Mouse (Mus musculus) kidney, embryonic 15.5 days (tissue): ENCODE measurements around the gene Per1. TPM values are rescaled to one million over a fixed set of nuclear protein-coding genes. Genes with fewer than 3 reads are reported as not detected.

Experiments
- ATAC-seq: fragments of 200-750 bp; cut with Nextera tagmentation; replicated peaks from 2 replicates; pipeline ENCODE4 v1.8.0; 2017; ENCODE audit warnings: moderate TSS enrichment; ENCODE audit not compliant: low FRiP score
- H3K27ac ChIP-seq: fragments of 300-500 bp; sonication (generic); 2 replicates; pipeline ENCODE4 v1.5.1; 2015; ENCODE audit warnings: mild to moderate bottlenecking, inconsistent platforms
- H3K27me3 ChIP-seq: fragments of 300-500 bp; sonication (generic); 2 replicates; pipeline ENCODE4 v1.6.1; 2015; ENCODE audit warnings: inconsistent platforms
- H3K36me3 ChIP-seq: fragments of 300-500 bp; sonication (generic); 2 replicates; pipeline ENCODE4 v1.6.1; 2015; ENCODE audit warnings: inconsistent platforms
- H3K4me1 ChIP-seq: fragments of 300-500 bp; sonication (generic); 2 replicates; pipeline ENCODE4 v1.6.1; 2015; ENCODE audit warnings: inconsistent platforms
- H3K4me2 ChIP-seq: fragments of 300-500 bp; sonication (generic); 2 replicates; pipeline ENCODE4 v1.6.1; 2015; ENCODE audit warnings: moderate library complexity, mild to moderate bottlenecking, inconsistent platforms
- H3K4me3 ChIP-seq: fragments of 300-500 bp; sonication (generic); replicated peaks from 2 replicates; pipeline ENCODE4 v1.5.1; 2015; ENCODE audit warnings: mild to moderate bottlenecking, inconsistent platforms
- H3K9ac ChIP-seq: fragments of 300-500 bp; sonication (generic); 2 replicates; pipeline ENCODE4 v1.6.1; 2015; ENCODE audit warnings: mild to moderate bottlenecking, inconsistent platforms
- H3K9me3 ChIP-seq: fragments of 300-500 bp; sonication (generic); replicated peaks from 2 replicates; pipeline ENCODE4 v1.6.1; 2016; ENCODE audit warnings: inconsistent platforms
- WGBS: fragments of 180-500 bp; shearing (Covaris S2); methylation state at CpG from one replicate; pipeline ENCODE4 v1.1.7; 2015; ENCODE audit warnings: mixed read lengths; 5-methylcytosine and 5-hydroxymethylcytosine counted together
- polyA plus RNA-seq: library from polyadenylated mRNA; unstranded; fragments of >200 nt; fragmentation: Nextera tagmentation; extraction: Ambion mirVana; gene quantifications from 2 replicates; pipeline ENCODE4 v1.2.1, GENCODE M21; 2015

The Per1 gene
- polyA plus RNA-seq, 1 experiment from 2014 or later: 13.7 TPM

GRCm38 (mm10) chr11:69123693-69124497 lies 28.9 kb downstream of the Per1 start:
- no peaks in the 10 kb centered on the region for H3K36me3 ChIP-seq
- H3K27me3 ChIP-seq: peaks cover 9% of the 10 kb centered on the region; the same call in 1 of the 2 replicates
- H3K27ac ChIP-seq: peak overlapping the region; percentile 92
- under 1% methylated on average over 31 of the region's 31 CpGs for WGBS
- H3K4me3 ChIP-seq: peak overlapping the region; percentile 83
- H3K4me1 ChIP-seq: peaks cover 50% of the 10 kb centered on the region
- ATAC-seq: peak; percentile 54
- H3K9ac ChIP-seq: peak overlapping the region; percentile 55
- H3K9me3 ChIP-seq: no peaks in the 10 kb centered on the region
- peak overlapping the region; percentile 94 for H3K4me2 ChIP-seq

GRCm38 (mm10) chr11:69124498-69124847 lies 29.5 kb downstream of the Per1 start:
- peak overlapping the region; percentile 83 for H3K4me3 ChIP-seq
- no peaks in the 10 kb centered on the region for H3K9me3 ChIP-seq
- 0% methylated on average over 3 of the region's 3 CpGs for WGBS
- H3K27me3 ChIP-seq: peaks cover 9% of the 10 kb centered on the region; the same call in 1 of the 2 replicates
- peak overlapping the region; percentile 94 for H3K4me2 ChIP-seq
- 0 out of 2 replicates have a peak, but pooled peaks have one; percentile 12 for ATAC-seq
- H3K4me1 ChIP-seq: peaks cover 44% of the 10 kb centered on the region
- H3K36me3 ChIP-seq: no peaks in the 10 kb centered on the region
- no peak overlapping the region for H3K9ac ChIP-seq
- peak overlapping the region; percentile 92 for H3K27ac ChIP-seq

- Histone ChIP-seq H3K4me3 (peak overlapping the region; percentile 67), H3K9me3 (no peaks in the 10 kb centered on the region), H3K4me1 (peaks cover 37% of the 10 kb centered on the region), H3K4me2 (peak overlapping the region; percentile 86), H3K9ac (peak overlapping the region; percentile 55), H3K27me3 (peaks cover 9% of the 10 kb centered on the region; the same call in 1 of the 2 replicates), H3K27ac (peak overlapping the region; percentile 88), H3K36me3 (no peaks in the 10 kb centered on the region)
- ATAC-seq: peak; percentile 50
- under 1% methylated on average over 24 of the region's 24 CpGs for WGBS
Measured at GRCm38 (mm10) chr11:69125041-69125851, 30.2 kb downstream of the Per1 start.

GRCm38 (mm10) chr11:69125852-69125918 lies 30.7 kb downstream of the Per1 start, which contains the start of gene Aloxe3:
Gene Aloxe3, plus strand, starts transcription at chr11:69125896.
- ATAC-seq: no peak
- peaks cover 32% of the 10 kb centered on the region for H3K4me1 ChIP-seq
- no peaks in the 10 kb centered on the region for H3K9me3 ChIP-seq
- H3K27me3 ChIP-seq: peaks cover 9% of the 10 kb centered on the region; the same call in 1 of the 2 replicates
- no peaks in the 10 kb centered on the region for H3K36me3 ChIP-seq
- peak within 1 kb of the TSS; percentile 67 for H3K4me3 ChIP-seq
- H3K27ac ChIP-seq: peak within 1 kb of the TSS; percentile 88
- WGBS: 1% methylated on average over 3 of the region's 3 CpGs
- H3K9ac ChIP-seq: peak within 1 kb of the TSS; percentile 55
- H3K4me2 ChIP-seq: peak within 1 kb of the TSS; percentile 86

GRCm38 (mm10) chr11:69125919-69126705 lies 31.1 kb downstream of the Per1 start:
- H3K36me3 ChIP-seq: no peaks in the 10 kb centered on the region
- H3K27me3 ChIP-seq: peaks cover 9% of the 10 kb centered on the region; the same call in 1 of the 2 replicates
- peak overlapping the region; percentile 55 for H3K9ac ChIP-seq
- peak overlapping the region; percentile 88 for H3K27ac ChIP-seq
- peak overlapping the region; percentile 67 for H3K4me3 ChIP-seq
- no peak for ATAC-seq
- peak overlapping the region; percentile 86 for H3K4me2 ChIP-seq
- peaks cover 28% of the 10 kb centered on the region for H3K4me1 ChIP-seq
- WGBS: 12% methylated on average over 20 of the region's 20 CpGs
- H3K9me3 ChIP-seq: no peaks in the 10 kb centered on the region

- Histone ChIP-seq H3K4me1 (peaks cover 23% of the 10 kb centered on the region), H3K9me3 (no peaks in the 10 kb centered on the region), H3K27me3 (peaks cover 9% of the 10 kb centered on the region; the same call in 1 of the 2 replicates), H3K27ac (no peak overlapping the region), H3K9ac (no peak overlapping the region), H3K4me3 (peak overlapping the region; percentile 67), H3K4me2 (peak overlapping the region; percentile 86), H3K36me3 (no peaks in the 10 kb centered on the region)
- ATAC-seq: no peak
- WGBS: 39% methylated on average over 2 of the region's 2 CpGs
Measured at GRCm38 (mm10) chr11:69126706-69127095, 31.7 kb downstream of the Per1 start.

- no peak for ATAC-seq
- H3K9me3 ChIP-seq: no peaks in the 10 kb centered on the region
- no peak overlapping the region for H3K9ac ChIP-seq
- 63% methylated on average over 8 of the region's 8 CpGs for WGBS
- no peaks in the 10 kb centered on the region for H3K36me3 ChIP-seq
- H3K4me1 ChIP-seq: peaks cover 13% of the 10 kb centered on the region
- H3K4me2 ChIP-seq: no peak overlapping the region
- peaks cover 9% of the 10 kb centered on the region; the same call in 1 of the 2 replicates for H3K27me3 ChIP-seq
- H3K4me3 ChIP-seq: no peak overlapping the region
- H3K27ac ChIP-seq: no peak overlapping the region
Measured at GRCm38 (mm10) chr11:69128426-69129122, 33.6 kb downstream of the Per1 start.

GRCm38 (mm10) chr11:69133566-69133922 lies 38.5 kb downstream of the Per1 start:
- Histone ChIP-seq H3K4me2 (peak overlapping the region; percentile 92), H3K9me3 (no peaks in the 10 kb centered on the region), H3K9ac (no peak overlapping the region), H3K4me3 (peak overlapping the region; percentile 53), H3K27ac (no peak overlapping the region), H3K4me1 (peaks cover 14% of the 10 kb centered on the region), H3K27me3 (no peaks in the 10 kb centered on the region), H3K36me3 (no peaks in the 10 kb centered on the region)
- ATAC-seq: peak; percentile 23; the same call in 1 of the 2 replicates
- 27% methylated on average over 5 of the region's 5 CpGs for WGBS

GRCm38 (mm10) chr11:69133923-69134621 lies 39.1 kb downstream of the Per1 start:
- Histone ChIP-seq H3K9me3 (no peaks in the 10 kb centered on the region), H3K27me3 (no peaks in the 10 kb centered on the region), H3K27ac (no peak overlapping the region), H3K4me1 (peaks cover 14% of the 10 kb centered on the region), H3K4me2 (peak overlapping the region; percentile 92), H3K9ac (peak overlapping the region; percentile 46), H3K4me3 (peak overlapping the region; percentile 53), H3K36me3 (no peaks in the 10 kb centered on the region)
- WGBS: under 1% methylated on average over 34 of the region's 34 CpGs
- peak; percentile 80 for ATAC-seq

- H3K27ac ChIP-seq: no peak overlapping the region
- H3K9me3 ChIP-seq: no peaks in the 10 kb centered on the region
- ATAC-seq: no peak
- peak overlapping the region; percentile 46 for H3K9ac ChIP-seq
- H3K4me2 ChIP-seq: peak overlapping the region; percentile 92
- no peaks in the 10 kb centered on the region for H3K36me3 ChIP-seq
- H3K27me3 ChIP-seq: no peaks in the 10 kb centered on the region
- 20% methylated on average over 8 of the region's 8 CpGs for WGBS
- peak overlapping the region; percentile 53 for H3K4me3 ChIP-seq
- H3K4me1 ChIP-seq: peaks cover 14% of the 10 kb centered on the region
Measured at GRCm38 (mm10) chr11:69134622-69134968, 39.6 kb downstream of the Per1 start.

- Histone ChIP-seq H3K4me3 (no peak overlapping the region), H3K36me3 (no peaks in the 10 kb centered on the region), H3K9me3 (no peaks in the 10 kb centered on the region), H3K4me1 (peaks cover 14% of the 10 kb centered on the region), H3K27ac (no peak overlapping the region), H3K4me2 (no peak overlapping the region), H3K27me3 (no peaks in the 10 kb centered on the region), H3K9ac (no peak overlapping the region)
- 89% methylated on average over 6 of the region's 6 CpGs for WGBS
- no peak for ATAC-seq
Measured at GRCm38 (mm10) chr11:69135361-69135760, 40.3 kb downstream of the Per1 start.
